In the genomic region with DNA sequence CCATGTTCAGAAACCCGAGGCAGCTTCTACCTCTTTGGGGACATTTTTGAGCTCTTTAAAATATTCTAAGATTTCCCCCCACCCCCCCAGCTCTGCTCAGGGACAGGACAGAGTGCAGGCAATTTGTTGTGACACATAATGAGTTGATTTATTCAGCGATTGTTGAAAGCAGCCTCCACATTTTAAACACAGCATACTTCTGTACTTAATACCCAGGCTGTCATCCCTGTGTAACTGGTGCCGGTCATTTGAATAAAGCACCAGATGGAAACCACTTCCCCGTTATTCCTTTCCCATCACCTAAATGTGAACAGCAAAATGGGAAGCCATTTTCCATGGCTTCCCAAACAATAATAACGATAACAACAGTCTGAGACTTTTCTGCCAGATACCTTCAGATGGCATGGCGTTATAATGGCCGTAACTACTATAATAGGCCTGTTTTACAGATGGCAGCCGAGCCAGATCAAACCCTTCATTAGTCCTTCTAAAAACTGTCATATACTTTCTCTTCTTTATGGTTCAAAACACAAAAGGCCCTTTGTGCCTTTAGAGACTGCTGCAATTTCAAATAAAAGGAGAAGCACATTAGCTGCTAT, we compare ENCODE assay signal across 13 mouse cellular contexts.
DNase-seq lines count a peak whose midpoint lies in the region; ATAC-seq and TF ChIP-seq lines count a peak whose summit lies in the region.
"Had no signal": no experiment of that assay in that cellular context is flagged by ENCODE, and none has a peak within 500 bp of the region (broad histone marks: within the 10 kb centered on the region; RNA-seq: fewer than 3 reads in every experiment).

No protein-coding gene starts in this region.

- TF ChIP-seq CTCF in heart, adult 2 months (IDR thresholded peaks at IDR 0.05), result no peak

- peaks cover 27% of the 10 kb centered on the region for H3K4me1 ChIP-seq in neural tube, embryonic 11.5 days (ENCODE audit: control insufficient read depth, insufficient read depth, low read length)
- peaks cover 12% of the 10 kb centered on the region; the same call in 1 of the 2 replicates for H3K4me1 ChIP-seq in hindbrain, embryonic 16.5 days (ENCODE audit: control insufficient read depth, insufficient read depth, low read depth, low read length)
- H3K4me1 ChIP-seq in heart, adult 2 months (ENCODE audit: control insufficient read depth, insufficient read depth, low read length), result no peaks in the 10 kb centered on the region; the same call in 1 of the 2 replicates

- intact Hi-C loops in heart, adult 2 months (cut with DNase I), result no loop called here

- no peak overlapping the region for H3K9ac ChIP-seq in neural tube, embryonic 11.5 days (ENCODE audit: low read length)
- no peak overlapping the region for H3K9ac ChIP-seq in hindbrain, embryonic 16.5 days (ENCODE audit: low read depth, low read length)
- no peak overlapping the region for H3K9ac ChIP-seq in heart, adult 2 months (ENCODE audit: low read depth, low read length)

- H3K4me2 ChIP-seq in neural tube, embryonic 11.5 days (ENCODE audit: low read depth), result no peak overlapping the region
- H3K4me2 ChIP-seq in hindbrain, embryonic 16.5 days (ENCODE audit: low read length), result no peak overlapping the region

- no peak for TF ChIP-seq EP300 in heart, adult 2 months (IDR thresholded peaks at IDR 0.05; ENCODE audit: insufficient read depth, low read depth, low read length)

- no peaks in the 10 kb centered on the region for H3K27me3 ChIP-seq in neural tube, embryonic 11.5 days (ENCODE audit: control insufficient read depth, insufficient read depth, low read length)
- H3K27me3 ChIP-seq in hindbrain, embryonic 16.5 days (replicated peaks; ENCODE audit: control insufficient read depth, insufficient read depth, low read length), result no peaks in the 10 kb centered on the region
- no peaks in the 10 kb centered on the region for H3K27me3 ChIP-seq in heart, adult 2 months (ENCODE audit: control insufficient read depth, insufficient read depth, low read length)

- no peaks in the 10 kb centered on the region for H3K79me2 ChIP-seq in heart, adult 2 months (replicated peaks; ENCODE audit: control insufficient read depth, insufficient read depth, low read length)

- 26% methylated on average over 8 of the region's 8 CpGs for WGBS in neural tube, embryonic 11.5 days
- 18% methylated on average over 8 of the region's 8 CpGs for WGBS in hindbrain, embryonic 16.5 days
- WGBS in heart, adult 2 months, result 87% methylated on average over 8 of the region's 8 CpGs

- ATAC-seq in neural tube, embryonic 11.5 days (ENCODE audit: insufficient read depth, low FRiP score, low TSS enrichment), result peak; percentile 28; the same call in 1 of the 2 replicates
- ATAC-seq in hindbrain, embryonic 16.5 days, result peak; percentile 15; the same call in 1 of the 2 replicates
- no peak for ATAC-seq in granulocyte monocyte progenitor cell, adult 5-6 weeks (replicated peaks; ENCODE audit: poor library complexity, severe bottlenecking)

- no peaks in the 10 kb centered on the region for H3K9me3 ChIP-seq in neural tube, embryonic 11.5 days (ENCODE audit: control insufficient read depth, low read length)
- no peaks in the 10 kb centered on the region for H3K9me3 ChIP-seq in hindbrain, embryonic 16.5 days (ENCODE audit: control insufficient read depth, low read length)
- H3K9me3 ChIP-seq: G1E had no signal

- H3K4me3 ChIP-seq in neural tube, embryonic 11.5 days (ENCODE audit: low read depth, low read length), result no peak overlapping the region
- no peak overlapping the region for H3K4me3 ChIP-seq in hindbrain, embryonic 16.5 days (ENCODE audit: low read length)
- no peak overlapping the region for H3K4me3 ChIP-seq in heart, adult 2 months

- H3K27ac ChIP-seq in neural tube, embryonic 11.5 days (ENCODE audit: low read depth, low read length), result peak overlapping the region; percentile 51; the same call in 1 of the 2 replicates
- H3K27ac ChIP-seq in hindbrain, embryonic 16.5 days (ENCODE audit: low read depth, low read length), result 0 out of 2 replicates have a peak overlapping the region, but pooled peaks have one; percentile 32
- H3K27ac ChIP-seq in heart, adult 2 months, result no peak overlapping the region

- DNase-seq in embryo, embryonic 11 days, result peak; percentile 30
- DNase-seq in embryo, embryonic 9.5 days (ENCODE audit: extremely low spot score), result no peak
- DNase-seq in neural tube, embryonic 11.5 days (ENCODE audit: low spot score), result no peak
- DNase-seq in neural tube, embryonic 10.5 days (ENCODE audit: extremely low spot score, low spot score), result no peak
- no peak for DNase-seq in urinary bladder, postnatal 25 days (ENCODE audit: low spot score)
- no peak for DNase-seq in heart, adult 2 months
- DNase-seq: gastrocnemius, postnatal 10 days; heart, postnatal 36 days; lung, postnatal 36 days; right cerebral cortex, postnatal 14 days had no signal

- no peaks in the 10 kb centered on the region for H3K36me3 ChIP-seq in neural tube, embryonic 11.5 days (ENCODE audit: control insufficient read depth, insufficient read depth, low read length)
- no peaks in the 10 kb centered on the region for H3K36me3 ChIP-seq in hindbrain, embryonic 16.5 days (ENCODE audit: control insufficient read depth, insufficient read depth, low read length)
- H3K36me3 ChIP-seq in heart, adult 2 months (ENCODE audit: control insufficient read depth, insufficient read depth, low read length), result no peaks in the 10 kb centered on the region
- H3K36me3 ChIP-seq: G1E had no signal

- TF ChIP-seq POLR2A in heart, adult 2 months (IDR thresholded peaks at IDR 0.05; ENCODE audit: insufficient read depth, low read depth, low read length), result no peak
